Mouse (Mus musculus): ENCODE measurements around the gene Selp. TPM values are rescaled to one million over a fixed set of nuclear protein-coding genes. Genes with fewer than 3 reads are reported as not detected.

The Selp gene
- total RNA-seq, 2 experiments from 2014 or later: not detected

- intact Hi-C loops (cut with DNase I): no loop called here
- no peak for DNase-seq (ENCODE audit: low spot score in 2 of 2)
Observed at GRCm38 (mm10) chr1:164114280-164114679, 784 bp upstream of the Selp start.

GRCm38 (mm10) chr1:164115647-164116046 is 583 bp downstream of the Selp start:
- intact Hi-C loops (cut with DNase I): no loop called here
- DNase-seq (ENCODE audit: low spot score in 2 of 2): peak in 1 of 2 experiments; percentile 59

- DNase-seq (ENCODE audit: low spot score in 2 of 2): peak in 1 of 2 experiments; percentile 60
- intact Hi-C loops (cut with DNase I): no loop called here
Observed at GRCm38 (mm10) chr1:164117869-164118268, 2.8 kb downstream of the Selp start.

GRCm38 (mm10) chr1:164119892-164120776 is 5.1 kb downstream of the Selp start:
- intact Hi-C loops (cut with DNase I): no loop called here

GRCm38 (mm10) chr1:164120777-164121158 is 5.7 kb downstream of the Selp start:
- intact Hi-C loops (cut with DNase I): no loop called here
- DNase-seq (ENCODE audit: low spot score in 2 of 2): no peak

More at GRCm38 (mm10) chr1:164119892-164120776, 5.1 kb downstream of the Selp start:
- no peak for DNase-seq (ENCODE audit: low spot score in 2 of 2)

GRCm38 (mm10) chr1:164123836-164124235 is 8.8 kb downstream of the Selp start:
- no peak for DNase-seq (ENCODE audit: low spot score in 2 of 2)

GRCm38 (mm10) chr1:164130013-164130412 is 14.9 kb downstream of the Selp start:
- intact Hi-C loops (cut with DNase I): no loop called here
- no peak for DNase-seq (ENCODE audit: low spot score in 2 of 2)

More at GRCm38 (mm10) chr1:164123836-164124235, 8.8 kb downstream of the Selp start:
- intact Hi-C loops (cut with DNase I): no loop called here

- DNase-seq (ENCODE audit: low spot score in 2 of 2): no peak
- intact Hi-C loops (cut with DNase I): no loop called here
Observed at GRCm38 (mm10) chr1:164132609-164133008, 17.5 kb downstream of the Selp start.

- intact Hi-C loops (cut with DNase I): no loop called here
- no peak for DNase-seq (ENCODE audit: low spot score in 2 of 2)
Observed at GRCm38 (mm10) chr1:164134101-164134500, 19.0 kb downstream of the Selp start.

GRCm38 (mm10) chr1:164135360-164135759 is 20.3 kb downstream of the Selp start:
- DNase-seq (ENCODE audit: low spot score in 2 of 2): no peak
- intact Hi-C loops (cut with DNase I): no loop called here

- intact Hi-C loops (cut with DNase I): no loop called here
- DNase-seq (ENCODE audit: low spot score in 2 of 2): no peak
Observed at GRCm38 (mm10) chr1:164135960-164136359, 20.9 kb downstream of the Selp start.

GRCm38 (mm10) chr1:164136636-164137035 is 21.6 kb downstream of the Selp start:
- DNase-seq (ENCODE audit: low spot score in 2 of 2): no peak
- intact Hi-C loops (cut with DNase I): no loop called here

- intact Hi-C loops (cut with DNase I): loop anchor here (1.0 to 2.0 kb wide), 2 partner anchors 77 to 128 kb away; partner anchors contain the start of gene Sell
- DNase-seq (ENCODE audit: low spot score in 2 of 2): peak; percentile 80 to 81
Observed at GRCm38 (mm10) chr1:164138365-164139130, 23.5 kb downstream of the Selp start.

GRCm38 (mm10) chr1:164139464-164139863 is 24.4 kb downstream of the Selp start:
- intact Hi-C loops (cut with DNase I): loop anchor here (2.0 kb wide), 1 partner anchor 129 kb away; no protein-coding TSS in a partner anchor
- DNase-seq (ENCODE audit: low spot score in 2 of 2): no peak

GRCm38 (mm10) chr1:164149083-164149482 is 34.0 kb downstream of the Selp start:
- no peak for DNase-seq (ENCODE audit: low spot score in 2 of 2)
- intact Hi-C loops (cut with DNase I): loop anchor here (5.0 kb wide), 1 partner anchor 143 kb away; no protein-coding TSS in a partner anchor

- intact Hi-C loops (cut with DNase I): no loop called here
- DNase-seq (ENCODE audit: low spot score in 2 of 2): no peak
Observed at GRCm38 (mm10) chr1:164151387-164152088, 36.5 kb downstream of the Selp start, which contains the start of gene F5. F5 (plus strand) TSS chr1:164151838.

- DNase-seq (ENCODE audit: low spot score in 2 of 2): no peak
- intact Hi-C loops (cut with DNase I): no loop called here
Observed at GRCm38 (mm10) chr1:164152836-164153235, 37.8 kb downstream of the Selp start.

- DNase-seq (ENCODE audit: low spot score in 2 of 2): no peak
- intact Hi-C loops (cut with DNase I): loop anchor here (2.0 kb wide), 1 partner anchor 28 kb away; no protein-coding TSS in a partner anchor
Observed at GRCm38 (mm10) chr1:164154983-164155382, 39.9 kb downstream of the Selp start.

GRCm38 (mm10) chr1:164158571-164158970 is 43.5 kb downstream of the Selp start:
- intact Hi-C loops (cut with DNase I): no loop called here
- no peak for DNase-seq (ENCODE audit: low spot score in 2 of 2)

GRCm38 (mm10) chr1:164159781-164160180 is 44.7 kb downstream of the Selp start:
- DNase-seq (ENCODE audit: low spot score in 2 of 2): no peak
- intact Hi-C loops (cut with DNase I): no loop called here
